Mouse (Mus musculus) embryonic fibroblast, embryonic 13.5 days (primary cell): ENCODE data around the gene Dysf. TPM values are rescaled to one million over a fixed set of nuclear protein-coding genes. Genes with fewer than 3 reads are reported as not detected.

ENCODE experiments used
- H3K27ac ChIP-seq: 2 replicates; pipeline ENCODE4 v1.5.1; 2012; ENCODE audit warnings: low read length, control low read depth, inconsistent platforms; ENCODE audit not compliant: insufficient read depth
- H3K4me1 ChIP-seq: 2 replicates; pipeline ENCODE4 v1.6.1; 2011; ENCODE audit warnings: low read length; ENCODE audit not compliant: control insufficient read depth, insufficient read depth
- H3K4me3 ChIP-seq: 2 replicates; pipeline ENCODE4 v1.5.1; 2011; ENCODE audit warnings: mild to moderate bottlenecking, control low read depth, low read length; ENCODE audit not compliant: insufficient read depth
- CTCF ChIP-seq: IDR thresholded peaks from 2 replicates; pipeline ENCODE4 v1.5.1; 2011; ENCODE audit warnings: mild to moderate bottlenecking, control low read depth, low read length, moderate library complexity, borderline replicate concordance; ENCODE audit not compliant: insufficient read depth
- POLR2A ChIP-seq: IDR thresholded peaks from 2 replicates; pipeline ENCODE4 v1.6.1; 2011; ENCODE audit warnings: low read depth, mild to moderate bottlenecking, control low read depth, low read length, moderate library complexity
- polyA plus RNA-seq: library from polyadenylated mRNA; stranded (reverse); fragments of >200 nt; gene quantifications from 2 replicates; pipeline ENCODE4 v1.2.4, GENCODE M21; 2011; ENCODE audit warnings: low read depth; ENCODE audit not compliant: missing spikeins, insufficient read length

Gene Dysf
- polyA plus RNA-seq, 1 experiment = 39.8 TPM

- no peak overlapping the region for H3K4me3 ChIP-seq
- peaks cover 3% of the 10 kb centered on the region; the same call in 1 of the 2 replicates for H3K4me1 ChIP-seq
- TF ChIP-seq CTCF (no peak), POLR2A (no peak)
- H3K27ac ChIP-seq = no peak overlapping the region
These were observed 139.0 kb downstream of the Dysf start for GRCm38 (mm10) chr6:84147206-84148004.

DNA sequence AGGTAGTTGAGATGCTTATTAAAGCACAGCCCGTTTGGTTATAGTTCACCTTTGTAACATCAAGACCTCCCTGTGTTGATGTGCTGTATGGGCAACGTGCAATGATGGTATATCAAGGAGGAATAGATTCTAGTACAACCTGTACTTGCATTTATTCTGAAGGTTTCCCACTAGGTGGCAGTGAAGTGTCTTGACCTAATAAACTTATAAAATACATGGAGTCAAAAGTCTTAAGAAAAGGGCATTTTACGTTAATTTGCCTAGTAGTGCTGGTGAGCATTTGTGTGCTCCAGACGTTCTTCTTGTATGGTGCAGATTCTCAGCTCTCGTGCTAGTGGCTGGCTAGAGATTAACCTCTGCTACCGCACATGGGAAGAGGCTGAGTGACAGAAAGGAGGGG lies 140.1 kb downstream of the Dysf start:
- Histone ChIP-seq H3K4me3 (no peak overlapping the region), H3K4me1 (peaks cover 3% of the 10 kb centered on the region; the same call in 1 of the 2 replicates), H3K27ac (no peak overlapping the region)
- TF ChIP-seq POLR2A = no peak
- no peak for TF ChIP-seq CTCF

- no peak overlapping the region for H3K4me3 ChIP-seq
- H3K4me1 ChIP-seq = no peaks in the 10 kb centered on the region
- H3K27ac ChIP-seq = no peak overlapping the region
- TF ChIP-seq CTCF = no peak
- no peak for TF ChIP-seq POLR2A
These were observed 146.1 kb downstream of the Dysf start for GRCm38 (mm10) chr6:84154508-84154907.

GRCm38 (mm10) chr6:84155765-84156164 lies 147.4 kb downstream of the Dysf start:
- Histone ChIP-seq H3K4me1 (no peaks in the 10 kb centered on the region), H3K4me3 (no peak overlapping the region), H3K27ac (no peak overlapping the region)
- TF ChIP-seq CTCF (no peak), POLR2A (no peak)

GRCm38 (mm10) chr6:84156481-84157025 lies 148.2 kb downstream of the Dysf start:
- Histone ChIP-seq H3K27ac (no peak overlapping the region), H3K4me1 (no peaks in the 10 kb centered on the region), H3K4me3 (no peak overlapping the region)
- TF ChIP-seq CTCF (no peak), POLR2A (no peak)

- Histone ChIP-seq H3K27ac (no peak overlapping the region), H3K4me3 (no peak overlapping the region), H3K4me1 (no peaks in the 10 kb centered on the region)
- TF ChIP-seq POLR2A = no peak
- no peak for TF ChIP-seq CTCF
These were observed 150.7 kb downstream of the Dysf start for GRCm38 (mm10) chr6:84159046-84159445.

DNA sequence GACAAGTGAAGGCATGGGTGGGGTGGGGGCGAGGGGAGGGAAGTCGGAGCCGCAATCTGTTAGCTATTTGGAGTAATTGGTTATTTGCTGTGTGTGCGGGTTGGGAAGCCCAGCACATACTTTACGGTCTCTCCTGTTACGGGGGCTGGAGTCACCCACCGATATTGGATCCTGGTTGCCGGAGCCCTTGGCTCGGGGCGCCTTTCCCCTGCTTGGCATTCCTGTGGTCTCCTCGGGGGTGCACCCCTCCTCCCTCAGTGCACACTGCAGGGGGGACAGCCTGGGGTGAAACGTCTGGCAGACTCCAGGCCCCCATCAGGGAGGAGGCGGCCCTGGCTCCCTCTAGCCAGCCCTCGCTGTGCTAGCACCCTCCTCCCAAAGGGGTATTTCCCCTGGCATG lies 159.2 kb downstream of the Dysf start:
- Histone ChIP-seq H3K4me1 (0 out of 2 replicates have a peak, but pooled peaks cover 4% of the 10 kb centered on the region), H3K4me3 (no peak overlapping the region), H3K27ac (peak overlapping the region; percentile 51; the same call in 1 of the 2 replicates)
- no peak for TF ChIP-seq CTCF
- TF ChIP-seq POLR2A = no peak

DNA sequence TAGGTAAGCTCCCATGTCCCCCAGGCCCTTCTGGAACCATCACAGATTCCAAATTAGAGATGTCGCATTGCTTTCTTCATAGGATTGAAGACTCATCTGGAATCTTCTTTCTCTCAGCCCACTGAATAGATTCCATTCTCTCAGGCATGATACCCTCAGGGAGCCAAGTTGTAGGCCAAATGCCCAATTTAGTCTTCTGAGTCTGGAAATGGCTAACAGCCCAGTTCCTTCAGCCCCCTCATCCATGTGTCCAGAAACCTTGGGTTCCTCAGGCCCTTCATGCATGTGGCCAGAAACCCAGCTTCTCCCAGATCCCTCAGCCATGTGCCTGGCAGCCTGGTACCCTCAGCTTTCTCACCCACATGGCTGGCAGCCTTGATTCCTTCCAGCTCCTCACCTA lies 160.2 kb downstream of the Dysf start:
- TF ChIP-seq CTCF = no peak
- TF ChIP-seq POLR2A = no peak
- no peak overlapping the region for H3K27ac ChIP-seq
- no peak overlapping the region for H3K4me3 ChIP-seq
- H3K4me1 ChIP-seq = 0 out of 2 replicates have a peak, but pooled peaks cover 4% of the 10 kb centered on the region

- H3K27ac ChIP-seq = no peak overlapping the region
- no peak overlapping the region for H3K4me3 ChIP-seq
- H3K4me1 ChIP-seq = no peaks in the 10 kb centered on the region
- TF ChIP-seq CTCF (no peak), POLR2A (no peak)
These were observed 165.2 kb downstream of the Dysf start for GRCm38 (mm10) chr6:84173626-84174025.

- Histone ChIP-seq H3K27ac (no peak overlapping the region), H3K4me3 (no peak overlapping the region), H3K4me1 (peaks cover 4% of the 10 kb centered on the region; the same call in 1 of the 2 replicates)
- TF ChIP-seq POLR2A = no peak
- TF ChIP-seq CTCF = no peak
These were observed 170.5 kb downstream of the Dysf start for GRCm38 (mm10) chr6:84178776-84179405.
